Mouse (Mus musculus) thymus, postnatal 10 days (tissue): Measurements from ENCODE around the gene Cyp2b9.
"Not testable (repeated sequence)": the region's sequence is repeated elsewhere in the genome, so short reads cannot be mapped to it uniquely, and the experiment has no call there.

Experiments
- DNase-seq, 2 experiments: peaks; one replicate each; pipeline ENCODE4 v3.0.0; 2021; ENCODE audit warnings: low spot score in 2 of 2

Cyp2b9 gene

DNA sequence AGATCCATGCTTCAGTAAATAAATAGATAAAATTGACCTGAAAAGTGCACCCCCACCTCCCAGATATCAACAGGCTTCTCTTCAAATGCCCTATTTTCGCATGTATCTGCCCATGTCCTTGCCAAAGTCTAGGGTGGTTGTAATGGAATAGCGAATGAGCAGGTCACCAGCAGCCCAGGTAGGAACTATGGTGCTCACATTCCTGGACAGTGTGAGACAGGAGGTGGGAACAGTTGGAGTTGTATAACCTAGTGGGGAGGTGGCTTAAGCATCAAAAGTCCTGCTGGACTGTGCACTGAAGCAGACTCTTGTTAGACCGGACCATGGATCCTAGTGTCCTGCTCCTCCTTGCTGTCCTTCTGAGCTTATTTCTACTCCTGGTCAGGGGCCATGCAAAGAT, at the start of gene Cyp2b9:
Cyp2b9 (plus strand) TSS at position 301 of the 400 bp plus-strand sequence.
- not testable (repeated sequence) for DNase-seq

DNA sequence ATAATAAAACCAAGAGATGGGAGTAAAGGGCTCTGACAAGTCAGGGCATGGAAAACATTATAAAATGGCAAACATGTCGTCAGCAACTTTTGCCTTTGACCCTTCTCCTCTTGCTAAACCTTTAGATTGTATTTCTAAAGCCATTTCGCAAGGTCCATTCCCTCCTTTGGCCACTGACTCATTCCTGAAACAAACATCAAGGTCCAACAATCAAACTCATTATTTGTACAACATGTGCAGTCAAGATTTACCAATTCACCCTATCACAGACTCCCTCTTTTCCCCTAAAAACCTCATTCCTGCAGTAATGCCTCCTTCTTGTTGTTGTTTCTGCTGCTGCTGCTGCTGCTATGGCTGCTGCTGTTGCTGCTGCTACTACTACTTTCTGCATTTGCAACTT, 33.6 kb upstream of the Cyp2b9 start:
- DNase-seq, result not testable (repeated sequence)

DNA sequence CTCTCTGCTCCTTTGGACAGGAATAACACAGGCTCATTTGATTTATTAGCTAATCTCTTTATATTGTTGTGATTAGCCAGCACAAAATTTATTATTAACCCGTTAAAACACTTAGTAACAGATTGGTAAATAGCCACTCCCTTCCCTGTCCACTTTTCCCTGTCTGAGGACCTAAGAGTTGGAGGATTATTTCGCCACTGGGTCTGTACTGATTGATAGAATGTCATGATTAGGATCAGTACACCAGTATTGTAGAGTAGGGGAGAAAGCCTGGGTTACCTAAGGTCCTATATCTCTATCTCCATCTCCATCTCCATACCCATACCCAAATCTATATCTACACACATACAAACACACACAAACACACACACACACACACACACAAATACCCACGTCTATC, 29.6 kb upstream of the Cyp2b9 start:
- not testable (repeated sequence) for DNase-seq

DNA sequence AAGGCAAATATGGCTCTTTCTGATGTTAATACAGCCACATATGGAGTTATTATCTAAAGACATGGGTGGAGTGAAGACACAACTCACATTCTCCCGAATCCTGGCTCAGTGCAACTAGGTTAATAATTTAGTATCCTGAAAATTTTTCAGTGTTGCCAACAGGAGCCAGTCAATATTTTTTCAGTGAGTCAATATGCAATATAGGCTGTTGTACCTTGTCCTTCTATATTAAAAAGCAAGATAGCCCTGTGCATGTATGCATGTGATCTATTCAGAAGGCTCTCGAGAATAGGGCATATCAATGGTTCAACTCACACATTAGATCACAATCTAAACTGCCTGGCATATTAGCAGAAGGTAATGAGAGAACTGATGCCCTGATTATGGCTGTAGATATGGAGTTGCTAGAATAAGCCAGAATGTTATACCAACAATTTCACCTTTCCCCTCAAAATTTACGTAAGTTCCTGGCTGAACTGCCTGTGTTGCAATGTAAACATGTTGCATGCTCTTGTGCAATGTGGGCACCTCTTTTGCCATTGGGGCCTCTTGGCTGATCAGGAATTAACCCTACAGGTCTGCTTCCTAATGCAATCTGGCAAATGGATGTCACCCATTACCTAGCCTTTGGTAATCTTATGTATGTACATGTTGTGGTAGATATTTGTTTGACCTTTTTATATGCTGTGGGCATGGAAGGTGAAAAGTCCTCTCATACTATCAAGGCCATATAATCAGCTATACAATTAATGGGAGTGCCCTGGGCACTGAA, 4.3 kb upstream of the Cyp2b9 start:
- DNase-seq, result not testable (repeated sequence)

DNA sequence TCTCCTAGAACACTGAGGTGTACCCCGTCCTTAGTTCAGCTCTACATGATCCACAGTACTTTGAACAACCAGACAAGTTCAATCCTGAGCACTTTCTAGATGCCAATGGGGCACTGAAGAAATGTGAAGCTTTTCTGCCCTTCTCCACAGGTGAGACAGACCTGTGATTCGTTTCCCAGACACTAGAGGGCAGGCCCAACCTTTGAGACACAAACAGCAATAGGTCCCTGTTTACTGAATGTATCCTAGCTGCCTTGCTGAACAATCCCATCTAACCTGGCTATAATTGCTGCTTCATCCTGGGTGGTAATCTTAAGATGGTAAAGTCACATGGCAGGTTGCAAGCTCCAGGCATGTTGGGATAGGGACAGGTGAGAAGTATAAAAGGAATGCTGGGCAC, 27.9 kb downstream of the Cyp2b9 start:
- DNase-seq, result no peak

DNA sequence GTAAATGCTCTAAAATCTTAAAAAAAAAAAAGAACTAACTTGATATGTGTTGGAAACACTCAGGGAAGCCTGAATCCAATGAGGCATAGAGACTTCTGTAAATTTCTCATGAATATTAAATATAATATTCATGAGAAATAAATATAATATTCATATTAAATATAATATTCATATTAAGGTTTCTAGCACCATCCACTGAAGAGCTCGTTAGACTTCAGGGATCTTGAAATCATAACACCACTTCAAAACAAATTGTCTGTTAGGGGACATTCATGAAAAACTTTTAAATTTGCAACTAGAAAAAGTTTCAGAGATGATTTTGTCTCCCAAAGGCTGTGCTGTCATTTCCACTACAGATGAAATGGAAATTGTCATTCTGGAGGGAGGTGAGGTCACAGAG, 86.8 kb downstream of the Cyp2b9 start, which contains the start of gene Vmn1r184:
Vmn1r184 (plus strand) TSS at position 301 of the 400 bp plus-strand sequence.
- not testable (repeated sequence) for DNase-seq
